Mouse (Mus musculus) ES-Bruce4 (cell line): ENCODE measurements around the gene Itga9.

ENCODE experiments used
- CTCF ChIP-seq: IDR thresholded peaks from one replicate; pipeline ENCODE4 v1.8.1; 2011; ENCODE audit warnings: low read depth, low read length
- EP300 ChIP-seq: IDR thresholded peaks from 2 replicates; pipeline ENCODE4 v1.6.1; 2011; ENCODE audit warnings: low read depth, low read length; ENCODE audit not compliant: insufficient read depth
- POLR2A ChIP-seq: IDR thresholded peaks from one replicate; pipeline ENCODE4 v1.8.1; 2011; ENCODE audit warnings: low read length; ENCODE audit not compliant: insufficient read depth

DNA sequence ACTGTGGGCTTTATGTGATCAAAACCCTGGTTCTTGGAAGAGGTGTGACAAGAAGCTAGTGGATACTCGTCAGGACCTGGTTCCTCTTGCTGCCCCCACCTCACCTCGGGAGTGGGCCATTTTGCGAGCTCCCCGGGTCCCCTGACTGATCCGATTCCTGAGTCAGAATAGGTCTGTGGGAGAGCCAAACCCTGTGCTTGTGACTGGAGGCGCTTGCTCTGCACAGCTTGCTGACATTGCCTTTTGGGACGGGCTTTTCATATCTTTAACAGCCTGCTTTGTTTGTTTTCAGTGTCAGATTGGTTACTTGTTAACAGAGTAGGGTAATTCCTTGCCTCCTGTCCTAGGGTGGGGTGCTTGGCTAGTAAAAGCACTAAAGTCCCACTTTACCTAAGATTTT, 322.2 kb downstream of the Itga9 start:
- no peak for TF ChIP-seq CTCF
- no peak for TF ChIP-seq POLR2A
- no peak for TF ChIP-seq EP300
